Mouse (Mus musculus) lung, adult 2 months (tissue): ENCODE measurements around the gene Tmsb15b1.

Source experiments
- CTCF ChIP-seq: fragments of 200-500 bp; IDR thresholded peaks from 2 replicates; pipeline ENCODE4 v1.5.1; 2011; ENCODE audit warnings: mild to moderate bottlenecking, low read length, control low read depth; ENCODE audit not compliant: insufficient read depth
- POLR2A ChIP-seq: fragments of 200-500 bp; IDR thresholded peaks from 2 replicates; pipeline ENCODE4 v1.6.1; 2011; ENCODE audit warnings: low read depth, mild to moderate bottlenecking, control low read depth, low read length, borderline replicate concordance; ENCODE audit errors: extremely low read depth

DNA sequence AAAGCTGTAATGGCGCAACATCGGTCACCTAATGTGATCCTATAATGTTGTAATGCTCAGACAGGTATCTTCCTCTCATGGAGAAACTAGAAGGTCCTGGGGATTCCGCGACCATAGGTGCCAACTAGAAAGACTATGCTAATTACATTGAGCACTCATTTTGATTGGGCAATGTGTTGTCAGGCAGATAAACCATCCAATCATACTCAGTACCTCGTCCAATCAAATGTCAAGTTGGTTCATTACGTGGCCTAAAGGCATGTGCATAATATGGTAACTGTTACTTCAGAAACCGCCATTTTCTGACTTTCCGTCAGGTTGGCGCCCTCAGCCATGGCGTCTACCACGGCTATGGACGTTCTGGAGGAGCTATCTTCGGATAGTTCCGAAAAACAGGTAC, 49.6 kb downstream of the Tmsb15b1 start, which contains the start of gene H2bfm:
- TF ChIP-seq CTCF (no peak), POLR2A (no peak)
